Mouse (Mus musculus): ENCODE data around the gene Nfasc. TPM values are rescaled to one million over a fixed set of nuclear protein-coding genes. Genes with fewer than 3 reads are reported as not detected.

Gene Nfasc
- polyA plus RNA-seq, 1 experiment from 2014 or later = 0.45 TPM

- Histone ChIP-seq H3K9ac (replicated peaks; ENCODE audit: low read length) (no peak overlapping the region), H3K4me3 (ENCODE audit: low read length) (no peak overlapping the region), H3K27me3 (ENCODE audit: insufficient read depth, low read length) (no peaks in the 10 kb centered on the region), H3K4me1 (ENCODE audit: insufficient read depth, low read length) (no peaks in the 10 kb centered on the region), H3K27ac (ENCODE audit: low read length) (no peak overlapping the region), H3K4me2 (replicated peaks; ENCODE audit: low read depth, low read length) (no peak overlapping the region), H3K36me3 (ENCODE audit: insufficient read depth, low read length) (no peaks in the 10 kb centered on the region), H3K9me3 (ENCODE audit: low read length) (no peaks in the 10 kb centered on the region)
- no peak for ATAC-seq (ENCODE audit: low FRiP score, low TSS enrichment)
- 18% methylated on average over 3 of the region's 3 CpGs for WGBS
Measured at GRCm38 (mm10) chr1:132659604-132660003, 82.0 kb downstream of the Nfasc start.

GRCm38 (mm10) chr1:132655611-132656010 lies 86.0 kb downstream of the Nfasc start:
- Histone ChIP-seq H3K4me1 (ENCODE audit: insufficient read depth, low read length) (no peaks in the 10 kb centered on the region), H3K27ac (ENCODE audit: low read length) (no peak overlapping the region), H3K9me3 (ENCODE audit: low read length) (no peaks in the 10 kb centered on the region), H3K9ac (replicated peaks; ENCODE audit: low read length) (no peak overlapping the region), H3K36me3 (ENCODE audit: insufficient read depth, low read length) (no peaks in the 10 kb centered on the region), H3K27me3 (ENCODE audit: insufficient read depth, low read length) (no peaks in the 10 kb centered on the region), H3K4me2 (replicated peaks; ENCODE audit: low read depth, low read length) (no peak overlapping the region), H3K4me3 (ENCODE audit: low read length) (no peak overlapping the region)
- 66% methylated on average over 6 of the region's 6 CpGs for WGBS
- no peak for ATAC-seq (ENCODE audit: low FRiP score, low TSS enrichment)

- Histone ChIP-seq H3K36me3 (ENCODE audit: insufficient read depth, low read length) (no peaks in the 10 kb centered on the region), H3K4me2 (replicated peaks; ENCODE audit: low read depth, low read length) (no peak overlapping the region), H3K4me1 (ENCODE audit: insufficient read depth, low read length) (no peaks in the 10 kb centered on the region), H3K9ac (replicated peaks; ENCODE audit: low read length) (no peak overlapping the region), H3K27ac (ENCODE audit: low read length) (no peak overlapping the region), H3K27me3 (ENCODE audit: insufficient read depth, low read length) (no peaks in the 10 kb centered on the region), H3K9me3 (ENCODE audit: low read length) (no peaks in the 10 kb centered on the region), H3K4me3 (ENCODE audit: low read length) (no peak overlapping the region)
- ATAC-seq (ENCODE audit: low FRiP score, low TSS enrichment) = no peak
- 50% methylated on average over 9 of the region's 9 CpGs for WGBS
Measured at GRCm38 (mm10) chr1:132654769-132655168, 86.8 kb downstream of the Nfasc start.

GRCm38 (mm10) chr1:132653841-132654457 lies 87.6 kb downstream of the Nfasc start:
- Histone ChIP-seq H3K4me3 (ENCODE audit: low read length) (no peak overlapping the region), H3K9ac (replicated peaks; ENCODE audit: low read length) (no peak overlapping the region), H3K4me2 (replicated peaks; ENCODE audit: low read depth, low read length) (no peak overlapping the region), H3K36me3 (ENCODE audit: insufficient read depth, low read length) (no peaks in the 10 kb centered on the region), H3K9me3 (ENCODE audit: low read length) (no peaks in the 10 kb centered on the region), H3K27me3 (ENCODE audit: insufficient read depth, low read length) (no peaks in the 10 kb centered on the region), H3K27ac (ENCODE audit: low read length) (no peak overlapping the region), H3K4me1 (ENCODE audit: insufficient read depth, low read length) (no peaks in the 10 kb centered on the region)
- ATAC-seq (ENCODE audit: low FRiP score, low TSS enrichment) = no peak
- WGBS = 67% methylated on average over 12 of the region's 12 CpGs

GRCm38 (mm10) chr1:132653161-132653560 lies 88.4 kb downstream of the Nfasc start:
- Histone ChIP-seq H3K4me1 (ENCODE audit: insufficient read depth, low read length) (no peaks in the 10 kb centered on the region), H3K27me3 (ENCODE audit: insufficient read depth, low read length) (no peaks in the 10 kb centered on the region), H3K9me3 (ENCODE audit: low read length) (no peaks in the 10 kb centered on the region), H3K4me3 (ENCODE audit: low read length) (no peak overlapping the region), H3K36me3 (ENCODE audit: insufficient read depth, low read length) (no peaks in the 10 kb centered on the region), H3K27ac (ENCODE audit: low read length) (no peak overlapping the region), H3K4me2 (replicated peaks; ENCODE audit: low read depth, low read length) (no peak overlapping the region), H3K9ac (replicated peaks; ENCODE audit: low read length) (no peak overlapping the region)
- 82% methylated on average over 9 of the region's 9 CpGs for WGBS
- no peak for ATAC-seq (ENCODE audit: low FRiP score, low TSS enrichment)

- Histone ChIP-seq H3K27ac (ENCODE audit: low read length) (no peak overlapping the region), H3K4me2 (replicated peaks; ENCODE audit: low read depth, low read length) (no peak overlapping the region), H3K36me3 (ENCODE audit: insufficient read depth, low read length) (no peaks in the 10 kb centered on the region), H3K27me3 (ENCODE audit: insufficient read depth, low read length) (no peaks in the 10 kb centered on the region), H3K9ac (replicated peaks; ENCODE audit: low read length) (no peak overlapping the region), H3K9me3 (ENCODE audit: low read length) (no peaks in the 10 kb centered on the region), H3K4me1 (ENCODE audit: insufficient read depth, low read length) (no peaks in the 10 kb centered on the region), H3K4me3 (ENCODE audit: low read length) (no peak overlapping the region)
- ATAC-seq (ENCODE audit: low FRiP score, low TSS enrichment) = no peak
- 71% methylated on average over 9 of the region's 9 CpGs for WGBS
Measured at GRCm38 (mm10) chr1:132650680-132651079, 90.9 kb downstream of the Nfasc start.

GRCm38 (mm10) chr1:132647958-132648357 lies 93.6 kb downstream of the Nfasc start:
- no peaks in the 10 kb centered on the region for H3K36me3 ChIP-seq (ENCODE audit: insufficient read depth, low read length)
- no peak overlapping the region for H3K4me2 ChIP-seq (replicated peaks; ENCODE audit: low read depth, low read length)
- no peaks in the 10 kb centered on the region for H3K4me1 ChIP-seq (ENCODE audit: insufficient read depth, low read length)
- 56% methylated on average over 6 of the region's 6 CpGs for WGBS
- ATAC-seq (ENCODE audit: low FRiP score, low TSS enrichment) = no peak
- no peaks in the 10 kb centered on the region for H3K27me3 ChIP-seq (ENCODE audit: insufficient read depth, low read length)
- no peak overlapping the region for H3K4me3 ChIP-seq (ENCODE audit: low read length)
- H3K27ac ChIP-seq (ENCODE audit: low read length) = no peak overlapping the region
- H3K9me3 ChIP-seq (ENCODE audit: low read length) = no peaks in the 10 kb centered on the region
- no peak overlapping the region for H3K9ac ChIP-seq (replicated peaks; ENCODE audit: low read length)

- Histone ChIP-seq H3K4me1 (ENCODE audit: insufficient read depth, low read length) (no peaks in the 10 kb centered on the region), H3K9ac (replicated peaks; ENCODE audit: low read length) (no peak overlapping the region), H3K4me2 (replicated peaks; ENCODE audit: low read depth, low read length) (no peak overlapping the region), H3K4me3 (ENCODE audit: low read length) (no peak overlapping the region), H3K36me3 (ENCODE audit: insufficient read depth, low read length) (no peaks in the 10 kb centered on the region), H3K9me3 (ENCODE audit: low read length) (no peaks in the 10 kb centered on the region), H3K27ac (ENCODE audit: low read length) (no peak overlapping the region), H3K27me3 (ENCODE audit: insufficient read depth, low read length) (no peaks in the 10 kb centered on the region)
- peak; percentile 51; the same call in 1 of the 2 replicates for ATAC-seq (ENCODE audit: low FRiP score, low TSS enrichment)
- 57% methylated on average over 13 of the region's 13 CpGs for WGBS
Measured at GRCm38 (mm10) chr1:132641049-132641795, 100.4 kb downstream of the Nfasc start.

GRCm38 (mm10) chr1:132640256-132640655 lies 101.3 kb downstream of the Nfasc start:
- Histone ChIP-seq H3K27me3 (ENCODE audit: insufficient read depth, low read length) (no peaks in the 10 kb centered on the region), H3K36me3 (ENCODE audit: insufficient read depth, low read length) (no peaks in the 10 kb centered on the region), H3K9ac (replicated peaks; ENCODE audit: low read length) (no peak overlapping the region), H3K4me3 (ENCODE audit: low read length) (no peak overlapping the region), H3K4me1 (ENCODE audit: insufficient read depth, low read length) (no peaks in the 10 kb centered on the region), H3K9me3 (ENCODE audit: low read length) (no peaks in the 10 kb centered on the region), H3K4me2 (replicated peaks; ENCODE audit: low read depth, low read length) (no peak overlapping the region), H3K27ac (ENCODE audit: low read length) (no peak overlapping the region)
- WGBS = 69% methylated on average over 6 of the region's 6 CpGs
- ATAC-seq (ENCODE audit: low FRiP score, low TSS enrichment) = no peak

GRCm38 (mm10) chr1:132637346-132637745 lies 104.3 kb downstream of the Nfasc start:
- ATAC-seq (ENCODE audit: low FRiP score, low TSS enrichment) = no peak
- H3K9ac ChIP-seq (replicated peaks; ENCODE audit: low read length) = no peak overlapping the region
- no peaks in the 10 kb centered on the region for H3K36me3 ChIP-seq (ENCODE audit: insufficient read depth, low read length)
- no peaks in the 10 kb centered on the region for H3K4me1 ChIP-seq (ENCODE audit: insufficient read depth, low read length)
- no peak overlapping the region for H3K27ac ChIP-seq (ENCODE audit: low read length)
- no peak overlapping the region for H3K4me3 ChIP-seq (ENCODE audit: low read length)
- no peaks in the 10 kb centered on the region for H3K9me3 ChIP-seq (ENCODE audit: low read length)
- WGBS = 82% methylated on average over 7 of the region's 7 CpGs
- H3K27me3 ChIP-seq (ENCODE audit: insufficient read depth, low read length) = no peaks in the 10 kb centered on the region
- H3K4me2 ChIP-seq (replicated peaks; ENCODE audit: low read depth, low read length) = no peak overlapping the region

All from kidney, embryonic 16.5 days (tissue).